Comparison of ENCODE assay signal across 8 mouse cellular contexts in genomic region chr11:59182864-59183331, GRCm38 (mm10). TPM values are rescaled to one million over a fixed set of nuclear protein-coding genes. Genes with fewer than 3 reads are reported as not detected.
DNase-seq lines count a peak whose midpoint lies in the region; ATAC-seq and TF ChIP-seq lines count a peak whose summit lies in the region.

TSS of gene Gjc2 (minus strand) at chr11:59183213.

- DNase-seq in hindbrain, postnatal 0 days (ENCODE audit: low spot score) = peak; percentile 16
- DNase-seq in adrenal gland, postnatal 14 days = peak; percentile 78
- no peak for DNase-seq in layer of hippocampus, postnatal 25 days (ENCODE audit: extremely low spot score in 1 of 2, low spot score in 1 of 2)
- DNase-seq in right cerebral cortex, postnatal 10 days (ENCODE audit: low spot score in 2 of 2) = no peak

- TF ChIP-seq CTCF in hindbrain, postnatal 0 days (IDR thresholded peaks at IDR 0.05; ENCODE audit: low read depth) = no peak
- no peak for TF ChIP-seq CTCF in small intestine, adult 2 months (IDR thresholded peaks at IDR 0.05; ENCODE audit: extremely low read depth, insufficient read length, insufficient replicate concordance, low read depth, low read length)

- H3K9me3 ChIP-seq in hindbrain, postnatal 0 days (ENCODE audit: low read length) = no peaks in the 10 kb centered on the region
- H3K9me3 ChIP-seq in hindbrain, embryonic 12.5 days (replicated peaks) = no peaks in the 10 kb centered on the region
- H3K9me3 ChIP-seq in heart, embryonic 13.5 days = no peaks in the 10 kb centered on the region
- H3K9me3 ChIP-seq in neural tube, embryonic 15.5 days (replicated peaks) = no peaks in the 10 kb centered on the region

- H3K9ac ChIP-seq in hindbrain, postnatal 0 days (replicated peaks; ENCODE audit: low read length) = no peak within 1 kb of the TSS
- no peak within 1 kb of the TSS for H3K9ac ChIP-seq in hindbrain, embryonic 12.5 days
- 0 out of 2 replicates have a peak within 1 kb of the TSS, but pooled peaks have one; percentile 33 for H3K9ac ChIP-seq in heart, embryonic 13.5 days
- no peak within 1 kb of the TSS for H3K9ac ChIP-seq in neural tube, embryonic 15.5 days (replicated peaks)

- no peak within 1 kb of the TSS for H3K4me2 ChIP-seq in hindbrain, postnatal 0 days (ENCODE audit: low read depth, low read length)
- no peak within 1 kb of the TSS for H3K4me2 ChIP-seq in hindbrain, embryonic 12.5 days (replicated peaks)
- H3K4me2 ChIP-seq in heart, embryonic 13.5 days = 0 out of 2 replicates have a peak within 1 kb of the TSS, but pooled peaks have one; percentile 4
- H3K4me2 ChIP-seq in neural tube, embryonic 15.5 days = no peak within 1 kb of the TSS

- WGBS in hindbrain, postnatal 0 days = 37% methylated on average over 3 of the region's 3 CpGs
- WGBS in hindbrain, embryonic 12.5 days = 50% methylated on average over 3 of the region's 3 CpGs
- 39% methylated on average over 3 of the region's 3 CpGs for WGBS in heart, embryonic 13.5 days
- WGBS in small intestine, adult 2 months = 21% methylated on average over 3 of the region's 3 CpGs
- 34% methylated on average over 3 of the region's 3 CpGs for WGBS in neural tube, embryonic 15.5 days

- no peak within 1 kb of the TSS for H3K27ac ChIP-seq in hindbrain, postnatal 0 days
- no peak within 1 kb of the TSS for H3K27ac ChIP-seq in hindbrain, embryonic 12.5 days
- H3K27ac ChIP-seq in heart, embryonic 13.5 days (replicated peaks) = peak within 1 kb of the TSS; percentile 46
- peak within 1 kb of the TSS; percentile 88 for H3K27ac ChIP-seq in small intestine, adult 2 months (ENCODE audit: insufficient read depth, low read depth, low read length)
- H3K27ac ChIP-seq in neural tube, embryonic 15.5 days (replicated peaks) = no peak within 1 kb of the TSS

- no peaks in the 10 kb centered on the region for H3K4me1 ChIP-seq in hindbrain, postnatal 0 days (ENCODE audit: insufficient read depth, low read length)
- H3K4me1 ChIP-seq in hindbrain, embryonic 12.5 days = 0 out of 2 replicates have a peak, but pooled peaks cover 4% of the 10 kb centered on the region
- H3K4me1 ChIP-seq in heart, embryonic 13.5 days = peaks cover 25% of the 10 kb centered on the region
- peaks cover 32% of the 10 kb centered on the region for H3K4me1 ChIP-seq in small intestine, adult 2 months (ENCODE audit: control insufficient read depth, insufficient read depth, insufficient read length, low read length)
- peaks cover 9% of the 10 kb centered on the region; the same call in 1 of the 2 replicates for H3K4me1 ChIP-seq in neural tube, embryonic 15.5 days

- no peak for TF ChIP-seq POLR2A in small intestine, adult 2 months (IDR thresholded peaks at IDR 0.05; ENCODE audit: low read depth, low read length)

- no peak; the same call in 1 of the 2 replicates for ATAC-seq in hindbrain, postnatal 0 days
- no peak for ATAC-seq in hindbrain, embryonic 12.5 days (ENCODE audit: low FRiP score)
- ATAC-seq in heart, embryonic 13.5 days (ENCODE audit: extremely low read depth, insufficient number of reproducible peaks, low FRiP score, low TSS enrichment) = no peak
- no peak for ATAC-seq in neural tube, embryonic 15.5 days (ENCODE audit: low FRiP score)

- peaks cover 8% of the 10 kb centered on the region for H3K27me3 ChIP-seq in hindbrain, postnatal 0 days (ENCODE audit: insufficient read depth, low read length)
- H3K27me3 ChIP-seq in hindbrain, embryonic 12.5 days = peaks cover 16% of the 10 kb centered on the region
- H3K27me3 ChIP-seq in heart, embryonic 13.5 days (replicated peaks) = peaks cover 23% of the 10 kb centered on the region
- H3K27me3 ChIP-seq in small intestine, adult 2 months (ENCODE audit: control insufficient read depth, insufficient read depth, low read length) = no peaks in the 10 kb centered on the region
- H3K27me3 ChIP-seq in neural tube, embryonic 15.5 days (replicated peaks) = peaks cover 20% of the 10 kb centered on the region

- H3K4me3 ChIP-seq in hindbrain, postnatal 0 days (ENCODE audit: low read length) = no peak within 1 kb of the TSS
- H3K4me3 ChIP-seq in hindbrain, embryonic 12.5 days = no peak within 1 kb of the TSS
- H3K4me3 ChIP-seq in heart, embryonic 13.5 days = no peak within 1 kb of the TSS
- peak within 1 kb of the TSS; percentile 29 for H3K4me3 ChIP-seq in small intestine, adult 2 months (ENCODE audit: low read depth, low read length)
- no peak within 1 kb of the TSS for H3K4me3 ChIP-seq in neural tube, embryonic 15.5 days (replicated peaks)

- H3K36me3 ChIP-seq in hindbrain, postnatal 0 days (ENCODE audit: insufficient read depth, low read length) = peaks cover 22% of the 10 kb centered on the region
- H3K36me3 ChIP-seq in hindbrain, embryonic 12.5 days = peaks cover 27% of the 10 kb centered on the region
- H3K36me3 ChIP-seq in heart, embryonic 13.5 days = peaks cover 33% of the 10 kb centered on the region
- peaks cover 20% of the 10 kb centered on the region for H3K36me3 ChIP-seq in small intestine, adult 2 months (ENCODE audit: control insufficient read depth, insufficient read depth, low read length)
- H3K36me3 ChIP-seq in neural tube, embryonic 15.5 days = peaks cover 40% of the 10 kb centered on the region

RNA-seq across cellular contexts. Expression of gene Gjc2, which starts in this region (rescaled TPM):
- 2.3 and 3.2 TPM in 2 replicates for total RNA-seq in hindbrain, postnatal 0 days (2014; rRNA removed)
- polyA plus RNA-seq in hindbrain, postnatal 0 days (2015; fragmentation: Nextera tagmentation; extraction: Ambion mirVana) = 0.38 and 0.76 TPM in 2 replicates
- polyA plus RNA-seq in hindbrain, embryonic 12.5 days (2016; fragmentation: Nextera tagmentation; extraction: Ambion mirVana) = 0.27 and 0.28 TPM in 2 replicates
- 0.30 and 0.56 TPM in 2 replicates for total RNA-seq in adrenal gland, postnatal 14 days (2021)
- polyA plus RNA-seq in heart, embryonic 13.5 days (2015; fragmentation: Nextera tagmentation; extraction: Ambion mirVana) = 0.06 and 0.28 TPM in 2 replicates
- 10 to 100 TPM; 20.7 to 23.4 TPM for total RNA-seq in layer of hippocampus, postnatal 25 days (2021)
- polyA plus RNA-seq in small intestine, adult 2 months (2012; rRNA removed) = 4.6 TPM in 2 replicates
- polyA plus RNA-seq in neural tube, embryonic 15.5 days (2015; fragmentation: Nextera tagmentation; extraction: Ambion mirVana) = 0.29 and 0.42 TPM in 2 replicates

Comparison
In these comparisons a context has a peak if more than half of its experiments do, and no peak if none do; other contexts are left out.
1. Peak in DNase-seq in adrenal gland, postnatal 14 days; RNA of the gene not detected or under 1 TPM.
2. H3K27ac ChIP-seq: peak in heart, embryonic 13.5 days (single experiment) and small intestine, adult 2 months (single experiment); none in hindbrain, postnatal 0 days (single experiment), hindbrain, embryonic 12.5 days (single experiment) and neural tube, embryonic 15.5 days (single experiment).